Mouse (Mus musculus) heart, adult 2 months (tissue): ENCODE data around the gene Gm17359.

Experiments
- CTCF ChIP-seq: fragments of 200-600 bp; IDR thresholded peaks from 2 replicates; pipeline ENCODE4 v1.8.1; 2022; ENCODE audit warnings: antibody characterized with exemption, mild to moderate bottlenecking, moderate library complexity
- POLR2A ChIP-seq: fragments of 200-500 bp; IDR thresholded peaks from 2 replicates; pipeline ENCODE4 v1.6.1; 2011; ENCODE audit warnings: mild to moderate bottlenecking, low read depth, low read length, control low read depth; ENCODE audit not compliant: insufficient read depth

GRCm38 (mm10) chr3:79438276-79438675 is 101.8 kb downstream of the Gm17359 start:
- TF ChIP-seq CTCF (no peak), POLR2A (no peak)
